Mouse (Mus musculus) liver, adult 2 months (tissue): ENCODE results near the gene Col25a1. TPM values are rescaled to one million over a fixed set of nuclear protein-coding genes. Genes with fewer than 3 reads are reported as not detected.

Experiments used
- DNase-seq: peaks from one replicate; pipeline ENCODE4 v3.0.0-alpha.2; 2011; ENCODE audit warnings: low read depth, low spot score; ENCODE audit errors: extremely low read depth
- H3K27ac ChIP-seq: fragments of 200-500 bp; replicated peaks from 2 replicates; pipeline ENCODE4 v1.5.1; 2012; ENCODE audit warnings: low read depth, mild to moderate bottlenecking, control low read depth, inconsistent platforms, low read length; ENCODE audit not compliant: insufficient read depth
- H3K27me3 ChIP-seq: fragments of 200-500 bp; 2 replicates; pipeline ENCODE4 v1.6.1; 2012; ENCODE audit warnings: mild to moderate bottlenecking, moderate library complexity, low read length, inconsistent platforms; ENCODE audit not compliant: control insufficient read depth, insufficient read depth
- H3K36me3 ChIP-seq: fragments of 200-500 bp; 2 replicates; pipeline ENCODE4 v1.6.1; 2012; ENCODE audit warnings: low read length, inconsistent platforms; ENCODE audit not compliant: control insufficient read depth, insufficient read depth
- H3K4me1 ChIP-seq: fragments of 200-500 bp; 2 replicates; pipeline ENCODE4 v1.6.1; 2011; ENCODE audit warnings: low read length; ENCODE audit not compliant: control insufficient read depth, insufficient read depth
- H3K4me3 ChIP-seq: fragments of 200-500 bp; 2 replicates; pipeline ENCODE4 v1.5.1; 2011; ENCODE audit warnings: low read depth, mild to moderate bottlenecking, control low read depth, low read length, moderate library complexity; ENCODE audit not compliant: insufficient read depth
- H3K79me2 ChIP-seq: fragments of 200-500 bp; 2 replicates; pipeline ENCODE4 v1.6.1; 2012; ENCODE audit warnings: inconsistent platforms, mild to moderate bottlenecking, low read length, moderate library complexity; ENCODE audit not compliant: control insufficient read depth, insufficient read depth
- H3K9ac ChIP-seq: fragments of 200-500 bp; 2 replicates; pipeline ENCODE4 v1.6.1; 2012; ENCODE audit warnings: low read depth, mild to moderate bottlenecking, control low read depth, inconsistent platforms, low read length
- CTCF ChIP-seq: fragments of 200-500 bp; IDR thresholded peaks from 2 replicates; pipeline ENCODE4 v1.5.1; 2011; ENCODE audit warnings: low read depth, low read length, control low read depth
- POLR2A ChIP-seq: fragments of 200-500 bp; IDR thresholded peaks from 2 replicates; pipeline ENCODE4 v1.6.1; 2011; ENCODE audit warnings: low read length, control low read depth; ENCODE audit not compliant: insufficient read depth; ENCODE audit errors: extremely low read depth
- WGBS: fragments of 180-500 bp; shearing (Covaris S2); methylation state at CpG from one replicate; pipeline ENCODE4 v1.1.7; 2018; 5-methylcytosine and 5-hydroxymethylcytosine counted together
- polyA plus RNA-seq: library from polyadenylated mRNA; depleted of rRNA; stranded (reverse); fragments of >200 nt; gene quantifications from 2 replicates; pipeline ENCODE4 v1.2.3, GENCODE M21; 2012
- total RNA-seq: library from RNA; depleted of rRNA; stranded (reverse); fragments of >200 nt; gene quantifications from 2 replicates; pipeline ENCODE4 v1.2.3, GENCODE M21; 2014

Gene Col25a1
- total and polyA plus RNA-seq, 2 experiments: 0.05 to 0.09 TPM

DNA sequence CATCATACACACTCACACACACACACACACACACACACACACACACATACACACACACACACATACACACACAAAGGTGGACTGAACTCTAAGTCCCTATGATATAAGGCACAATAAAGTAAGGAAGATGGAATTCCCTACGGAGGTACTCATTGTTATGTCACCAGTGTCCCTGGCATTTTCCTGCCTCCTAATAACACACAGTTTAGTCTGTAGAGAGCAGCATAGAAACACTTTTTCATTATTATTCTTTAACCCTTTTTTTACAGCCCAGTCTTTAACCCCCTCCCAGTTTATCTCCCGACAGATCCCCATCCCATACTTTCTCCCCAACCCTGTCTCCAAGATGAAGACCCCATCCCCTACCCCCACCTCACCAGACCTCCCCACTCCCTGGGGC is 450.3 kb downstream of the Col25a1 start:
- Histone ChIP-seq H3K9ac (no peak overlapping the region), H3K36me3 (no peaks in the 10 kb centered on the region), H3K4me3 (no peak overlapping the region), H3K27ac (no peak overlapping the region), H3K79me2 (no peaks in the 10 kb centered on the region), H3K27me3 (no peaks in the 10 kb centered on the region), H3K4me1 (no peaks in the 10 kb centered on the region)
- no peak for DNase-seq
- TF ChIP-seq POLR2A (no peak), CTCF (no peak)
- 87% methylated on average over 2 of the region's 2 CpGs for WGBS

DNA sequence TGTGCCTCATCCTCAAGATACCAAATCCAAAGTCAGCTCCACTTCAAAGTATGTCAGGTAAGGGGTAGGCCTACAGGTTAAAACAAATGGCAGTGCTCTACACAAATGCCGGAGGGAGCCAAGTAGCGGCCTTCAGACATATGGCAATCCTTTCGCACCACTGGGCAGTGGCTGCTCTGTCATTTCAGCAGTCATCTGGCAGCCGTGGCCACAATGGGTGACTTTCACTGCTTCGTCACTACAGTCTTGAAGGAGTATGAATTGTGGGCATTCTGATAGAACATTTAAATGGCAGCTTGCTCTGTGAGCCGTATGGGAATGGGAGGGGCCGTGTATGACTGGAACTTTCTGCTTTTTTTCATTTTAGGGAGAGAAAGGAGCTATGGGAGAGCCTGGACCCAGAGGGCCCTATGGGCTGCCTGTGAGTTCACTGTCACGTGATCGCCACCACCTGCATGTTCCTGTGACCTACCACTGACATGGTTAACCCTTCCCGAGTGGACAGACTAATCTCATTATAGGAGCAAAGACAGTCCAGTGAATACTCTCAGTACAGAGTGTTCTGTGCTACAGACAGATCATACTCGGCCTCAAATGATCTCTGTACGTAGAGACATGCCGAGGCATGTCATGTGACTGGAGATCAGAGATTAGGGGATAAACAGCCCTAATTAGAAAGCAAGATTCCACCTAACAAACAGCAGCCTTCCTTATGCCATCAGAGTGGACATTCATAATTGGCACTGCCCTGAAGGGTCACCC is 451.8 kb downstream of the Col25a1 start:
- Histone ChIP-seq H3K4me3 (no peak overlapping the region), H3K79me2 (no peaks in the 10 kb centered on the region), H3K4me1 (no peaks in the 10 kb centered on the region), H3K36me3 (no peaks in the 10 kb centered on the region), H3K27me3 (no peaks in the 10 kb centered on the region), H3K9ac (no peak overlapping the region), H3K27ac (no peak overlapping the region)
- DNase-seq: no peak
- TF ChIP-seq POLR2A (no peak), CTCF (no peak)
- WGBS: 90% methylated on average over 13 of the region's 13 CpGs

DNA sequence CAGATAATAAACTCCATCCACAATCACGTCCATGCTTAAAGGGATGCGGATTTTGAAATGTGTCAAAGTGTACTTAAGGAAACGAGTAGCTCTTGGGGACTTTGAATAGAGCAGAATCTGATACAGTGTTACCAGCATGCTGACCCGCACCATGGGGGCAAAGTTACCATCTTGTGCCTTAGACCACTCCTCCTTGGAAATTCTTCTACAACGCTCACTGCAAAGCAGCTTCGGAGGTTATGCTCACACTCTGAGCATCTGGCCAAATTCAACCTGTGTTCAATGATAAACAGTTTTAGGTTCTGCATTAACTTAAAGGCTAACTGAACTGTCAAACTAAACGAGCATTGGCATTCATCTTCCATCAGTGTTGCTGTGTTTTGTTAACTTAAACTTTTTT is 452.7 kb downstream of the Col25a1 start:
- TF ChIP-seq POLR2A: no peak
- no peak for TF ChIP-seq CTCF
- H3K4me3 ChIP-seq: no peak overlapping the region
- no peaks in the 10 kb centered on the region for H3K36me3 ChIP-seq
- H3K79me2 ChIP-seq: no peaks in the 10 kb centered on the region
- no peak overlapping the region for H3K27ac ChIP-seq
- no peaks in the 10 kb centered on the region for H3K4me1 ChIP-seq
- H3K27me3 ChIP-seq: no peaks in the 10 kb centered on the region
- no peak overlapping the region for H3K9ac ChIP-seq
- 87% methylated on average over 7 of the region's 7 CpGs for WGBS
- DNase-seq: no peak

DNA sequence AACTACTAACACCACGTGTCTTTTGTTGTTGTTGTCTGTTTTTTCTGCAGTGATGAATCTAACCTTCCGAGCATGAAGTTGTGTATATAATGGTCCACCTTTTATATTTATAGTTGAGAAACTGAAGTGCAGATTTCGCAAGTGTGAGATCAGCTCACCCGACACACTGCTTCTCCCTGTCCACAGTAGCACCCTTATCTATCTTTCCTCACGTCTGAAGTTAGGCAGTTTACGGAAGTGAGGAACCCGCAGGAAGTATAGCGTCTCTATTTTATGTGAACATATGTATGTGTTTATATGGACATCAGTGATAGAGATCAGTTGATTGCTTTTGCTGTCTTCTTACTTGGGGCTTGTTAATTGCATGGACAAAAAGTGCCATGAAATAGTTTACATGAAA is 463.7 kb downstream of the Col25a1 start:
- DNase-seq: no peak
- no peaks in the 10 kb centered on the region for H3K36me3 ChIP-seq
- no peak overlapping the region for H3K9ac ChIP-seq
- TF ChIP-seq POLR2A: no peak
- no peak for TF ChIP-seq CTCF
- no peak overlapping the region for H3K4me3 ChIP-seq
- H3K79me2 ChIP-seq: no peaks in the 10 kb centered on the region
- H3K4me1 ChIP-seq: no peaks in the 10 kb centered on the region
- no peak overlapping the region for H3K27ac ChIP-seq
- WGBS: 56% methylated on average over 8 of the region's 8 CpGs
- no peaks in the 10 kb centered on the region for H3K27me3 ChIP-seq

DNA sequence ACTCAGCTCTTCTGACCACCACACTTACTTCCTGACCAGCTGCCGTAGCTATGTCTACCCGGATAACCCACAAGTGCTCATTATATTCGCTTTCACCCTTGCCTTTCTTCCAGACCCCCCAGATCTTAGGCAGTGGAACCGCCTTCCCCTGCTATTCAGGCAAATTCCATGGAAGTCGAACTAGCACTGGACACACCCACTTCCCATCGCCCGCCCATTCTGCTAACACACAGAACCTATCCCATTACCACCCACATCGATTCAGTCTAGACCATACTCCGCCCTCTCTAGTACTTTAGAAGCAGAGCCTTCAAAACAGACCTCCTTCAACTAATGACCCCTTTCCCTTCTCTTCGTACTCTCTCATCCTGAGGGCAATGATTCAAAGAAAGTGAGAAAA is 470.2 kb downstream of the Col25a1 start:
- WGBS: 82% methylated on average over 10 of the region's 10 CpGs
- H3K4me3 ChIP-seq: no peak overlapping the region
- no peaks in the 10 kb centered on the region for H3K79me2 ChIP-seq
- no peaks in the 10 kb centered on the region for H3K36me3 ChIP-seq
- H3K27me3 ChIP-seq: no peaks in the 10 kb centered on the region
- no peak overlapping the region for H3K9ac ChIP-seq
- no peak for DNase-seq
- no peak overlapping the region for H3K27ac ChIP-seq
- no peak for TF ChIP-seq POLR2A
- no peak for TF ChIP-seq CTCF
- H3K4me1 ChIP-seq: no peaks in the 10 kb centered on the region

DNA sequence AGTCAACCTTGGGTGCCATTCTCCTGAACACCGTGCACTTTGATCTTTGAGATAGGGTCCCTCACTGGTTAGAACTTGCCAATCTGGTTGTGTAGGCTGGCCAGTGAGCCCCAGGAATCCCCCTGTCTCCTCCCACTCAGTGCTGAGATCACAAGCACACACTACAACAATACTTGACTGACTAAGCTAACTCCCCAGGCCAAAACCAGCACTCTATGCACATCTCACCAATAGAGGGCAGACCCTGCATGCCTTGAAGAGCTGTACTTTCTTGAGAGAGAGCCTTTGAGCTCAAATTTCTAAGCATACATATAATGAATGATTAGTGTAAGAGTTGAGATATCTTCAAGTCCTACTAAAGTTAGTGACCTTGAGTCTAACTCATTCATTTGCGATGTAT is 476.6 kb downstream of the Col25a1 start:
- WGBS: 77% methylated on average over 2 of the region's 2 CpGs
- no peak overlapping the region for H3K27ac ChIP-seq
- H3K9ac ChIP-seq: no peak overlapping the region
- H3K79me2 ChIP-seq: no peaks in the 10 kb centered on the region
- H3K4me3 ChIP-seq: no peak overlapping the region
- H3K4me1 ChIP-seq: peaks cover 3% of the 10 kb centered on the region; the same call in 1 of the 2 replicates
- no peak for TF ChIP-seq POLR2A
- TF ChIP-seq CTCF: peak; percentile 59
- DNase-seq: peak; percentile 66
- no peaks in the 10 kb centered on the region for H3K27me3 ChIP-seq
- no peaks in the 10 kb centered on the region for H3K36me3 ChIP-seq
